Mouse (Mus musculus) midbrain, embryonic 11.5 days (tissue): Measurements from ENCODE around the gene Lifr. TPM values are rescaled to one million over a fixed set of nuclear protein-coding genes. Genes with fewer than 3 reads are reported as not detected.

Source experiments
- ATAC-seq: fragments of 200-750 bp; cut with Nextera tagmentation; 2 replicates; pipeline ENCODE4 v1.8.0; 2017; ENCODE audit warnings: moderate TSS enrichment, moderate library complexity; ENCODE audit not compliant: low FRiP score
- DNase-seq: peaks from one replicate; pipeline ENCODE4 v3.0.0; 2015; ENCODE audit warnings: low spot score; ENCODE audit errors: missing footprints
- H3K27ac ChIP-seq: fragments of 300-500 bp; sonication (generic); 2 replicates; pipeline ENCODE4 v1.5.1; 2014; ENCODE audit warnings: low read depth, low read length
- H3K27me3 ChIP-seq: fragments of 300-500 bp; sonication (generic); 2 replicates; pipeline ENCODE4 v1.6.1; 2014; ENCODE audit warnings: mild to moderate bottlenecking, low read length, moderate library complexity, mixed read lengths; ENCODE audit not compliant: control insufficient read depth, insufficient read depth
- H3K36me3 ChIP-seq: fragments of 300-500 bp; sonication (generic); 2 replicates; pipeline ENCODE4 v1.6.1; 2014; ENCODE audit warnings: mild to moderate bottlenecking, low read length, moderate library complexity, mixed read lengths; ENCODE audit not compliant: control insufficient read depth, insufficient read depth
- H3K4me1 ChIP-seq: fragments of 300-500 bp; sonication (generic); 2 replicates; pipeline ENCODE4 v1.6.1; 2014; ENCODE audit warnings: low read length; ENCODE audit not compliant: control insufficient read depth, insufficient read depth
- H3K4me2 ChIP-seq: fragments of 300-500 bp; sonication (generic); 2 replicates; pipeline ENCODE4 v1.6.1; 2014; ENCODE audit warnings: mild to moderate bottlenecking, moderate library complexity
- H3K4me3 ChIP-seq: fragments of 300-500 bp; sonication (generic); 2 replicates; pipeline ENCODE4 v1.5.1; 2014; ENCODE audit warnings: low read depth, low read length
- H3K9ac ChIP-seq: fragments of 300-500 bp; sonication (generic); 2 replicates; pipeline ENCODE4 v1.6.1; 2014; ENCODE audit warnings: low read length
- H3K9me3 ChIP-seq: fragments of 300-500 bp; sonication (generic); 2 replicates; pipeline ENCODE4 v1.6.1; 2016; ENCODE audit warnings: low read length; ENCODE audit not compliant: control insufficient read depth
- WGBS: fragments of 180-500 bp; shearing (Covaris S2); extraction: QIAGEN DNeasy Blood & Tissue Kit; methylation state at CpG from one replicate; pipeline ENCODE4 v1.1.7; 2014; 5-methylcytosine and 5-hydroxymethylcytosine counted together
- polyA plus RNA-seq: library from polyadenylated mRNA; unstranded; fragments of >200 nt; fragmentation: Nextera tagmentation; extraction: Ambion mirVana; gene quantifications from 2 replicates; pipeline ENCODE4 v1.2.1, GENCODE M21; 2014

The Lifr gene
- polyA plus RNA-seq, 1 experiment from 2014 or later = 16.5 TPM

DNA sequence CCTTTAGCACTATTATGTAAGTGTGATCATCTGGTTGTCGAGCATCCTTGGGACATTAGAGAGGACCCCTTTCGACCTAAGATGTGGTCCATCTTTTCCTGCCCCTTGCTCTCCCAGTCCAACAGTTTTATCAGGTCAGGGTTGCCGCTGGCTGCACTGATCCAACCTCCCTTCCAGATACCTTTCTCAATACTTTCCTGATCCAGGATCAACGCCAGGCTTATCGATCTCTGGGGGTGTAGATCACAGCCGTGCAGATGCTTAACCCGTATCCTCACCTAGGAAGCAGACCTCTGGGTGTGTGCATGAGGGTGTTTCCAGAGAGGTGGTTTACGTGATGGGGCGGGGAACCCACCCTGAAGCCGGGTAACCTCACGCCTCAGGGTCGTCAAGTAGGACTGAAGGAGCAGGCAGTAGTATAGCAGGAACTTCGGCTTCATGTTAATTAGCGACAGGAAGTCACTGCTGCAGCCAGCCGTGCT is 53.3 kb downstream of the Lifr start:
- ATAC-seq (no peak), DNase-seq (no peak)
- Histone ChIP-seq H3K9me3 (no peaks in the 10 kb centered on the region), H3K4me3 (no peak overlapping the region), H3K27me3 (no peaks in the 10 kb centered on the region), H3K9ac (no peak overlapping the region), H3K27ac (no peak overlapping the region), H3K4me1 (no peaks in the 10 kb centered on the region), H3K4me2 (no peak overlapping the region), H3K36me3 (no peaks in the 10 kb centered on the region)
- 77% methylated on average over 15 of the region's 15 CpGs for WGBS

DNA sequence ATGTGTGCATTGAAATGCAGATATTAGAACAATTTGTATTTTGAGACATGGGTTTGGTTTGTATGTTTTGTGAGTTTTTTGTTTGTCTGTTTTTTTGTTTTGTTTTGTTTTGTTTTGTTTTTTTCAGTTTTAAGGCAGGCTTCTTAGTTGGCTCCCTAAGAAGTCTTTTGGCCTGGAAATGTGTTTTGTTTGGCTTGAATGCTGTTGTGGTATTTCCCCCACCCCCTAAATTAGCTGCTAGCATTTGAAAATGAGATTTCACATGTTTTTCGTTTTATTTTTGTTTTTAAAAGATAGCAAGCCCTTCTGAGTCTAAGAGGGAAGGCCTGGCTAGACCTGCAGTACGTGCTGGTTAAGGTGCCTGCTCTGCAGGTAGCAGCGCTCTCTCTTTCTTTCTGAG is 54.1 kb downstream of the Lifr start:
- DNase-seq = no peak
- 78% methylated on average over 3 of the region's 3 CpGs for WGBS

DNA sequence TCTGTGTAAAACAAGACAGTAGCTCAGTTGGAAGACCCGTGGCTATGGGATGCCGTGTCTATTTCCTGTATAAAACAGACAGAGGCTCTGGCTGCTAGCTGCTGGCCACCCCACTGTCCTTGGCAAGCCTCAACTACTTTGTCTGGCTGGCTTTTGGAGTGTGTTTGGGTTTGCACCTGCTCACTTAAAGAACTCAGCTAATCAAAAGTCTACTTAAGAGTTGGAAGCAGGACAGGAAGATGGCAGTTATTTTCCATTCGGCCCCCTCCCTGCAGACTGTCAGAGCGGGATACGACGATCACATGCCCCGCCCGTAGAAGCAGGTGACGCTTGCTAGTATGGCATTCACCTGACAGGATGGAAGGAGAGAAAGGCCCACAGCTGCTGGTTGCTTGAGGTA is 54.5 kb downstream of the Lifr start:
- Histone ChIP-seq H3K4me2 (no peak overlapping the region), H3K27me3 (no peaks in the 10 kb centered on the region), H3K4me1 (no peaks in the 10 kb centered on the region), H3K27ac (no peak overlapping the region), H3K4me3 (no peak overlapping the region), H3K9me3 (no peaks in the 10 kb centered on the region), H3K36me3 (no peaks in the 10 kb centered on the region), H3K9ac (no peak overlapping the region)
- WGBS = 91% methylated on average over 9 of the region's 9 CpGs
- ATAC-seq (no peak), DNase-seq (no peak)

More for the DNA sequence above, 54.1 kb downstream of the Lifr start:
- Histone ChIP-seq H3K36me3 (no peaks in the 10 kb centered on the region), H3K27ac (no peak overlapping the region), H3K4me2 (no peak overlapping the region), H3K4me3 (no peak overlapping the region), H3K9ac (no peak overlapping the region), H3K4me1 (no peaks in the 10 kb centered on the region), H3K9me3 (no peaks in the 10 kb centered on the region), H3K27me3 (no peaks in the 10 kb centered on the region)
- no peak for ATAC-seq

DNA sequence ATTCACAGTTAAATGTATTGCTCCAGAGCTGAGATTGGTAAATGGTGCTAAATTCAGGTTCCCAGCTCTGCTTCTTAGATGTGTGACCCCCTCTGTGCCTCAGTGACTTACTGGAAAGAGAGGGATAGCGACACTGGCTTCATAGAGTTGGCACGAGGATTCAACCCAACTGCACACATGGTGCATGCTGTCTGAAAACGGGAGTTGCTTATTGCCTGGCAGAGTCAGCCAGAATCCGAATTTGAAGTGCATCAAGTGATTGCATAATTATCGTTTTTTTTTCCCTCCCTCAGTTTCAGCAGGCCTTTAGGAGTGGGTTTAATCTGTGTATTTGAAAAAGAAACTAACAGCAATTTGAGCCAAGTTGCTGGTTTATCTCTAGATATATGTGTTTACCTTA is 55.1 kb downstream of the Lifr start:
- H3K4me2 ChIP-seq = no peak overlapping the region
- no peaks in the 10 kb centered on the region for H3K27me3 ChIP-seq
- ATAC-seq (no peak), DNase-seq (no peak)
- WGBS = 91% methylated on average over 5 of the region's 5 CpGs
- H3K4me1 ChIP-seq = no peaks in the 10 kb centered on the region
- no peaks in the 10 kb centered on the region for H3K9me3 ChIP-seq
- H3K27ac ChIP-seq = no peak overlapping the region
- no peak overlapping the region for H3K9ac ChIP-seq
- no peaks in the 10 kb centered on the region for H3K36me3 ChIP-seq
- no peak overlapping the region for H3K4me3 ChIP-seq

DNA sequence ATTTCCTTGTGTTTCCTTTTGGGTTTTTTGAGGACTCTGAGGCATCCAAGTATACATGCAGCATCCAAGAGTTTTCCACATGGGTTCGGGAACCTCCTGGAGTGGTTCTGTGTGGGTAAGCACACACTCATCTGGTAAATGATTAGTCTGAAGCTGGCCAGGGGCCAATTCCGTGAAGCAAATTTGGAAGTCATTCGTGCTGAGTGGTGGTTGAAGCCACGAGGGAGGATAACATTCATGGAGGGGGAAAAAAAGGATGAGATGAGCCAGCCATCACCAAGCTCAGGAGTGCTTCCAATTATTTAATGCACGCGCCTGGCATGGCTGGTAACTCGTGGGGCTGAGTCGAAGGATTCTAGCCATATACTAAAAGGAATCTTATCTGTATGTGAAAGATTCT is 56.1 kb downstream of the Lifr start:
- no peaks in the 10 kb centered on the region for H3K36me3 ChIP-seq
- no peak overlapping the region for H3K27ac ChIP-seq
- no peak overlapping the region for H3K4me2 ChIP-seq
- ATAC-seq (no peak), DNase-seq (no peak)
- WGBS = 87% methylated on average over 8 of the region's 8 CpGs
- no peak overlapping the region for H3K9ac ChIP-seq
- no peaks in the 10 kb centered on the region for H3K27me3 ChIP-seq
- H3K9me3 ChIP-seq = no peaks in the 10 kb centered on the region
- H3K4me1 ChIP-seq = no peaks in the 10 kb centered on the region
- H3K4me3 ChIP-seq = no peak overlapping the region

DNA sequence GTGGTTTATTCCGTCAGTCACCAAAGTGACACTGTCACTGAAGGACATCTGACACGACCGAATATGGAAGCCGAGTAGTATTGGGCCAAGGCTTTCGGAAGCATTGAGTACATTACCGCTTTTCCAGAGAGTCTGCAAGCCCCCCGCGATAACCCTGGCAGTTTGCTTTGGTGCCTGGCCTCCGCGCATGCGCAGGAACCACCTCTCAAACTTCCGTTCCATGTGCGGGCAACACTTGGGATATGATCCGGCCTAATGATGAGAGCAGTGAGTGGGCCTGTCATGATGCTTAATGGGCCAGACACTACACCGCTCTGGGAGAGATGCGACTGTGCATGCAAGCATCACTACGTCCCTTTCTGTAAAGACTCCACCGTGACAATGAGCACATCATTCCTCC is 59.4 kb downstream of the Lifr start:
- ATAC-seq (no peak), DNase-seq (no peak)
- no peak overlapping the region for H3K4me2 ChIP-seq
- WGBS = 96% methylated on average over 18 of the region's 18 CpGs
- no peaks in the 10 kb centered on the region for H3K9me3 ChIP-seq
- H3K36me3 ChIP-seq = no peaks in the 10 kb centered on the region
- H3K27me3 ChIP-seq = no peaks in the 10 kb centered on the region
- no peak overlapping the region for H3K27ac ChIP-seq
- H3K4me1 ChIP-seq = 0 out of 2 replicates have a peak, but pooled peaks cover 2% of the 10 kb centered on the region
- H3K9ac ChIP-seq = no peak overlapping the region
- H3K4me3 ChIP-seq = no peak overlapping the region

DNA sequence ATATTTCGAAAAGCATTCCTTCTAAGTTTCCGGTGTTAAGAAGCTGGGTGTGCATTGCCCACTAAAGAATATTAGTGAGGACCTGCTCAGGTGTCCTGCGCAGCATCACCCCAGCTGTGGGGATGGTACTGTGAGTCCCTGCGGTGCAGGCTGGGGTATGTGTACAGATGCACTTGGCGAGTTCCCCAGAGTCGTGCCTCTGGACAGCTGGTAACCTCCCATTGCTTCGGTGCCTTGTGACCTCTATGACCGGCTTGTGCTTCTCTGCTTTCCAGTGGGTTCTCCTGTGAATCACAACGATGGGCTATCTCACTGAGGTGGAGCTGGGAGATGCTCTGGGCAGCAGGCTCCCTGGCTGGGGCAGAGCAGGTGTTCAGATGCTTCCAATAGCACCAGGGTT is 60.2 kb downstream of the Lifr start:
- Histone ChIP-seq H3K27ac (no peak overlapping the region), H3K4me1 (0 out of 2 replicates have a peak, but pooled peaks cover 2% of the 10 kb centered on the region), H3K9ac (no peak overlapping the region), H3K9me3 (no peaks in the 10 kb centered on the region), H3K27me3 (no peaks in the 10 kb centered on the region), H3K4me3 (no peak overlapping the region), H3K36me3 (no peaks in the 10 kb centered on the region), H3K4me2 (no peak overlapping the region)
- WGBS = 91% methylated on average over 9 of the region's 9 CpGs
- DNase-seq (no peak), ATAC-seq (no peak)

DNA sequence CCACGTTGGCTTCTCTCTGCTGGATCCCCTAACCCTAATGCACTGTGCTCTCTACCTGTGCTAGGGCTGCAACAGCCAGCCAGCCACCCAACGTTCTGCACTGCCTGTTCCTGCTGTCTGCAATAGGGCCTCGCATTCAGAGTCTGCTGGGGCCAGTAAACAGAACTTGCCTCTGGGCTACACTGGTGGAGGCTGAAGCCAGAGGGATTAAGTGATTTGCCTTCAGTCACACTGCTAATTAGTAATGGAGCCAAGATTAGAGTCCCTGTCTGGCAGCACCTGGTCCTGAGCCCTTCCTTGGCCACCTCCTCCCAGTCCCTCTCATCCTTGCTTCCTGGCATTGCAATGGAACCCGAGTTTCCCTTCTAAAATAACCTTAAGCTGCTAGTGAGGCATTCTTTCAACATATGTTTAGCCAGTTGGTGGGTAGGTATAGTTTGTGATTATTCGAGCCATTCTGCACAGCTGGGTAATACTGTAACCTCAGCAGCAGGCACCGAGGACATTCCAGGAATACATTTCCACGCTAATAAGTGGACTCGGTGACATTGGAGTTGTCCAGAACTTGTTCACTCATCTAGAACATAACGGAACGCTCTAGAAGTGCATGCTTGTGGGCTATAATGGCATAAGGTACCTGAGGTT is 61.8 kb downstream of the Lifr start:
- no peak for DNase-seq

DNA sequence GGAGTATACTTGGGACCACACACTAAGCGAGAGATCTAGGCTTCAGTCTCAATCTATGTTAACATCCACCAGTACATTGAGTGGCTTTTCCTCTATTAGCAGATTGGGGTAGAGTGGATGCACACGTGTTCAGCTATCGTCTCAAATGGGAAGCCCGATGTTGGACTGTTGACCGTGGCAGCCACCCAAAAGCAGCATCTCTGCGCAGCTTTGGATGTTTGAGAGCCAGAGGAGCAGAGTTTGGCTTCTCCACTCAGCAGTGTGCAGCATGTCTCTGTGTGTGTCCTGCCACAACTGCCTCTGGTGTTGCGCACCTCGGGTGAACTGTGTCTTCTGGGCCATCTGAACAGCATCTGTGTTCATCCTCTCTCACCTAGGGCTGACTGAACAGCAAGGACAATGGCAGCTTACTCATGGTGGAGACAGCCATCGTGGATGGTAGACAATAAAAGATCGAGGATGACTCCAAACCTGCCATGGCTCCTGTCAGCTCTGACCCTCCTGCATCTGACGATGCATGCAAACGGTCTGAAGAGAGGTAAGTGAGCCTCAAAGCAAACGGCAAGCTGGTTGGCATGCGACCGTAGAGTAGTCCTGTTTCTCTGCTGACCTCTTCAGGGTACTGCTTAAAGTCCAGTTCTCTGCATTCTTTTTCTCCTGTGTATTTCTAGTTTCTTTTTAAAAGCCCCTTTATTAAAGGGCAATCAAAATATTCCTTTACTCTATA is 63.8 kb downstream of the Lifr start:
- Histone ChIP-seq H3K36me3 (no peaks in the 10 kb centered on the region), H3K27me3 (no peaks in the 10 kb centered on the region), H3K9ac (no peak overlapping the region), H3K4me2 (no peak overlapping the region), H3K9me3 (no peaks in the 10 kb centered on the region), H3K4me1 (0 out of 2 replicates have a peak, but pooled peaks cover 2% of the 10 kb centered on the region), H3K27ac (no peak overlapping the region), H3K4me3 (no peak overlapping the region)
- DNase-seq = no peak
- 94% methylated on average over 15 of the region's 15 CpGs for WGBS
- ATAC-seq = no peak

More for the DNA sequence above, 61.8 kb downstream of the Lifr start:
- Histone ChIP-seq H3K4me1 (0 out of 2 replicates have a peak, but pooled peaks cover 2% of the 10 kb centered on the region), H3K4me2 (no peak overlapping the region), H3K27ac (no peak overlapping the region; the same call in 1 of the 2 replicates), H3K36me3 (no peaks in the 10 kb centered on the region), H3K9ac (no peak overlapping the region), H3K27me3 (no peaks in the 10 kb centered on the region), H3K4me3 (no peak overlapping the region), H3K9me3 (no peaks in the 10 kb centered on the region)
- no peak for ATAC-seq
- WGBS = 71% methylated on average over 10 of the region's 10 CpGs
